Mouse (Mus musculus) left cerebral cortex, adult 8-10 months (tissue): ENCODE measurements around the gene Akap2. TPM values are rescaled to one million over a fixed set of nuclear protein-coding genes. Genes with fewer than 3 reads are reported as not detected.

ENCODE experiments used
- DNase-seq, 2 experiments: peaks; one replicate each; pipeline ENCODE4 v3.0.0; 2022; ENCODE audit warnings: low spot score in 2 of 2
- total RNA-seq, 4 experiments: library from RNA; stranded (reverse); gene quantifications; 2 replicates each; pipeline ENCODE4 v1.2.4; 2022

The Akap2 gene
- total RNA-seq, 4 experiments from 2014 or later = 39.1 to 48.8 (median 45.3) TPM

- no peak for DNase-seq
These were observed 37.6 kb downstream of the Akap2 start for GRCm38 (mm10) chr4:57755085-57755484.

DNA sequence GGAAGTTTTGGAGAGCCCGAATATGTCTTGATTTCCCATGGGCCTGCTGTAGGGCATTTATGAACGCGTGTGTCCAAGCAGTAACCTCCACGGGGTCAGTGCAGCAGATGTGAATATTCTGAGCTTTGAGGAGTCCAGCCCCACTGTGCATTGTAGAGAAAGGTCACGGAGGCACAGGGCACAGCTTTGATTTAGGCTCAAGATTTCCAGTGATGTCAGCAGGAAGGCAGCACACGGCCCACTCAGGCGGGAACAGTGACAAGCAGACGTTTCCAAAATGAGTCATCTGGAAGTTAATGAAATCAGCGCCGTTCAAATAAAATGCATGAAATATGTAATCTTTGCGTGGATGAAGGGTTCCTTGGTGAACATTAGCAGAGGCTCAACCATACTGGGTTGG is 40.5 kb downstream of the Akap2 start:
- no peak for DNase-seq

- no peak for DNase-seq
These were observed 45.0 kb downstream of the Akap2 start for GRCm38 (mm10) chr4:57762424-57762823.

DNA sequence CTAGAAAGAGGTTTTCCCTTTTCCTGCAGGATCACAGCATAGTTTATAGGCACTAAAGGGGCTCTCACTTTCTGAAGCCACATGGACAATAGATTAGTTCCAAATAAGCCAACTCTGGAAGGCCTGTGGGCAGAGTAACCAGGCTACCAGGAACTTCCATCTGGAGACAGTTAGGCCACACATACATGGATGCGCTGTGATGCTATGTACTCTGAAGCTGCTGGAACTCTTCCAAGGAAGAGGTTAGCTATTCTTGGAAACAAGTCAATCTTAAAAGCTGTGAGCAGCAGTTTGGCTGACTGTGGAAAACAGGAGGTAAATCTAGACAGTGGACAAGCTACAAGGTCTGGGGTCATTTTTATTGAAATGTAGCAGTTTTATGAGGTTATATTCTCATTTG is 46.9 kb downstream of the Akap2 start:
- no peak for DNase-seq

DNA sequence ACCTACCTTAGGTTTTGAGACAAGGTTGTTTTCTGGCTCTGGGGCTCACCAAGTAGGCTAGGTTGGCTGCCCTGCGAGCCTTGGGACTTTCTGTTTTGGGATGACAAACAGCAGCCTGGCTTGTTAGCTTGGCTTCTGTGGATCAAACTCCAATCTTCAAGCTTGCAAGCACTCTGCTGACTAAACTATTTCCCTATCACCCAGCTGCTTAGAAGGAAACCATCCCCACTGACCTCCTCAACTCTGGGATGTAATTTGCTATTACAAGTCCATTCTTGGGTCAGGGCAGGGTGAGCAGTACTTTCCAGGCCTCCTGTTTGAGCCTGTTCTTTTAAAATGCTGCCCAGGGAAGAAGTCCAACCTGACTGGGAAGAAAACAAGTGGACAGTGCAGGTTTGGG is 47.5 kb downstream of the Akap2 start:
- DNase-seq = no peak

- DNase-seq = no peak
These were observed 48.3 kb downstream of the Akap2 start for GRCm38 (mm10) chr4:57765806-57766205.

- DNase-seq = no peak
These were observed 51.5 kb downstream of the Akap2 start for GRCm38 (mm10) chr4:57769007-57769406.

DNA sequence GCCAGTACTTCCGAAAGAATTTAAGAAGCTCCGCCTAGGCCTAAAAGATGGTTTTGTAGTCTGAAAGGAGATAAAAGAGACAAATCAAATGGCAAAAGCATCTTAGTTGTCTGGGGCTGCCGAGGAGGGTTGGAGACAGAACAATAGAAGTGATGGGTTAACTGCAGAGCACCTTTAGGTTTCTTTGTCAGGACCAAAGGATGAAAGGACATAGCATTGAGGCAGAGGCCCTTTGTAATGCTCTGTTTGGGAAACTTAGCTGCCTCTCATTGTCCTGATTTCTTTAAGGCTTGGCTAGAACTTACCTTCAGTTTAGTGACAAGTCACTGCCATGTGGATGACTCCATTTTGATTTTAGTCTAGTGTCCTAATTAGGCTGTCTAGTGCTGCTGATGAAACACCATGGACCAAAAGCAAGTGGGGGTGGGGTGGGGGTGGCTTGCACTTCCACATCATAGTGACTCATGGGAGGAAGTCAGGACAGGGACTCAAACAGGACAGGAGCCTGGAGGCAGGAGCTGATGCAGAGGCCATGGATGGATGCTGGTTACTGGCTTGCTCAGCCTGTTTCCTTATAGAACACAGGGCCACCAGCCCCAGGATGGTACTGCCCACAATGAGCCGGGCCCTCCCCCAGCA is 52.8 kb downstream of the Akap2 start:
- DNase-seq = no peak

DNA sequence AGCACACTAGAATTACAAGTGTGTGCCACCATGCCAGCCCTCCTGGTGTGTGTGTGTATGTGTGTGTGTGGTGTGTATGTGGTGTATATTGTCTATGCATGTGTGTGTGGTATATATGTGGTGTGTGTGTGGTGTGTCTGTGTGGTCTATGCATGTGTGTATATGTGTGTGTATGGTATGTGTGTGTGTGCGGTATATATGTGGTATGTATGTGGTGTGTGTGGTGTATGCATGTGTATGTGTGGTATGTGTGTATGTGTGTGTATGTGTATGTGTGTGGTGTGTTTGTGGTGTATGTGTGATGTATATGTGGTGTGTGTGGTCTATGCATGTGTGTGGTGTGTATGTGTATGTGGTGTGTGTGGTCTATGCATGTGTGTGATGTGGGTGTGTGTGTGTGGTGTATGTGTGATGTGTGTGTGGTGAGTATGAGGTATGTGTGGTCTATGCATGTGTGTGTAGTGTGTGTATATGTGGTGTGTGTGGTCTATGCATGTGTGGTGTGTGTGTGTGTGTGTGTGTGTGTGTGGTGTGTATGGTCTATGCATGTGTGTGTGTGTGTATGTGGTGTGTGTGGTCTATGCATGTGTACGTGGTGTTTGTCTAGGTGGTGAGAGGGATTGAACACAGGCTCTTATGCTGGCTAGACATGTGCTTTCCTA is 54.2 kb downstream of the Akap2 start:
- no peak for DNase-seq

DNA sequence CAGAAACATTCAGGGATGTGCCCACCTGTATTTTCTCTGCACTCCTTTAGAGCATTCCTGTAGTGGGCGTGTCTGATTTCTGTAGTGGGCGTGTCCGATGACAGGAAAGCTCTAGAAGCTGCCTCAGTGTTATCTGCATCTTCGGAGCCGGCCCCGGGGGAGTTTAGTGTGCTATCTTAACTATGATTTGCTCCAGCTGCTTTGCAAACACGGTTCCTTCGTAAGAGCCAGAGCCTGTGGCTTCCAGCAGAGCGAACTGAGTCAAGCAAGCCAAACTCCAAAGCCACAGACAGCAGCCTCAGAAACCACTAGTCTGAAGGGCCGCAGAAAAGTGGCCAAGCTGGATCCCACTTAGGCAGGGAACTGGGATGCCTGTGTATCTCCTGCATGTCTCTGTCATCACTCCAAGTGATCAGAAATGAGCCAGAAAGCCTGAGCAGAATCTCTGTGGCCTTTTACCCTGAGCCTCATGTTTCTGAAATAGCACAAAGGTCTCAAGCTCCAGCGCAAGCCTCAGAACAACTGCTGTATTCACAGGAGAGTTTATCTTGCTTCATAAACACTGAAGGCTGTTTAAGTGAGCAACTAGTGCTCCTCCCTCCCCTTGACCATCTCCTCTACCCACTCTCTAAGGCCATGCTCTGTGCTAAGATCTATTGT is 55.5 kb downstream of the Akap2 start:
- no peak for DNase-seq

GRCm38 (mm10) chr4:57774517-57774916 is 57.1 kb downstream of the Akap2 start:
- no peak for DNase-seq

DNA sequence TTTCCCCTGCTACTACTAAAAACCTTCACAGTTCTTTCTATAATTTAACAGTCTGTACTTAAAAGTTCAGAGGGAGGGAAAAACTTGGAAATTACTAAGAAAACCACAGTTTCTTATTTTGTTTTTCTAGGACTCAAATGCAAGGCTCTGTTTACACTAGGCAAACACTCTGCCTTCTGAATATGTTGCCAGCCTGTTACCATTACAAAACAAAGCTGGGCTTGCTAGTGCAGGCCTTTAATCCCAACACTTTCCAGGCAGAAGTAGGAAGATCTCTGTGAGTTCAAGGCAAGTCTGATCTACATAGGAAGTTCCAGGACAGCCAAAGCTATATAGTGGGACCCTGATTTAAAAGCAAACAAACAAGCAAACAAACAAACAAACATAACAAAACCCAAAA is 58.1 kb downstream of the Akap2 start:
- DNase-seq = no peak

DNA sequence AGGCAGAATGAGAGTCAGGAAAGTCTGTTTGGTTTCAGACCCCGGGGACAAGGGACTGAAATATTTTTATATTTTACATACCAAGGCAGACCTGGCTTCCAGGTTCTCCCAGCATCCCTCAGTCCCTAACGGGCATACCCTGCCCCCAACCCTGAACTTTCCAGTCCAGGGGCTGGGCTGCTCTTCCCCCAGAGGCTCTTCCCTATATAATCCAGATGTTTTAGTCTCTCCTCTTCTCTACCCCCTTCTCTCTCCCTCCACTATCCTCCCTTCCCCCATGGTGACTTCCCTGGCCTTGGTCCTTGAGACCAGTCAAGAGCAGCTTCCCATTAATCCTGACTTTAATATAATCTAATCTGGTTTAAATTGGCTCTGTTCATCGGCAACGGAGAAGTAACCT is 62.9 kb downstream of the Akap2 start:
- no peak for DNase-seq

- DNase-seq = no peak
These were observed 63.6 kb downstream of the Akap2 start for GRCm38 (mm10) chr4:57780833-57781641.

DNA sequence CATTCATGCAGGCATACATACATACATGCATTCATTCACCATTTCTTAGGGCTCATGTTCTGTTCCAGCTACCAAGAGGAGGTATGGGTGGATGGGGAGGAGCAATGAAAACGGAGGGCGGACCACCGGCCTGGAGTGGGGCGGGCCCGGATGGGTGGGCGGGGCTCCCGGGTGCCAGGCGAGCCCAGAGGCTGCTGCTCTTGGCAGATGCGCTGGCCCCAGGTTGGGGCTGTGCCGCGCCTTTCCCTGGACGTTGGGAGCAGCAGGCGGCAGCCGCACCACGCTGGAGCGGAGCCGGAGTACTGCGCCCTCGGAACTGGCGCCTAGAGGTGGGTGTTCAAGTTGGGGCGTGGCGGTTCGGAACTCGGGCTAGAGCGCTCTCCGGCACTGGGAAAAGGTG is 64.5 kb downstream of the Akap2 start:
- peak in 1 of 2 experiments; percentile 28 for DNase-seq

- DNase-seq = no peak
These were observed 65.3 kb downstream of the Akap2 start for GRCm38 (mm10) chr4:57782549-57783390.

GRCm38 (mm10) chr4:57783391-57783770 is 65.9 kb downstream of the Akap2 start:
- DNase-seq = no peak

- no peak for DNase-seq
These were observed 66.6 kb downstream of the Akap2 start for GRCm38 (mm10) chr4:57783853-57784600.

- no peak for DNase-seq
These were observed 71.3 kb downstream of the Akap2 start for GRCm38 (mm10) chr4:57788709-57789108.

- no peak for DNase-seq
These were observed 71.7 kb downstream of the Akap2 start for GRCm38 (mm10) chr4:57789118-57789517.
